In genomic region chr14:75445948-75446281, GRCm38 (mm10) we compare ENCODE assay signal across 10 mouse cellular contexts. TPM values are rescaled to one million over a fixed set of nuclear protein-coding genes. Genes with fewer than 3 reads are reported as not detected.
DNase-seq lines count a peak whose midpoint lies in the region; ATAC-seq lines count a peak whose summit lies in the region.
"Had no signal": no experiment of that assay in that cellular context is flagged by ENCODE, and none has a peak within 500 bp of the region (broad histone marks: within the 10 kb centered on the region; RNA-seq: fewer than 3 reads in every experiment).

No protein-coding gene starts in this region.

- peak overlapping the region; percentile 23; the same call in 1 of the 2 replicates for H3K9ac ChIP-seq in kidney, embryonic 15.5 days
- H3K9ac ChIP-seq in embryonic facial prominence, embryonic 13.5 days, result peak overlapping the region; percentile 58
- H3K9ac ChIP-seq in intestine, embryonic 15.5 days, result 0 out of 2 replicates have a peak overlapping the region, but pooled peaks have one; percentile 1
- H3K9ac ChIP-seq in midbrain, embryonic 16.5 days (ENCODE audit: low read depth, low read length), result peak overlapping the region; percentile 55

- WGBS in kidney, embryonic 15.5 days, result 41% methylated on average over 6 of the region's 6 CpGs
- WGBS in embryonic facial prominence, embryonic 13.5 days, result 29% methylated on average over 6 of the region's 6 CpGs
- WGBS in intestine, embryonic 15.5 days, result 31% methylated on average over 6 of the region's 6 CpGs
- WGBS in midbrain, embryonic 16.5 days, result 30% methylated on average over 6 of the region's 6 CpGs

- H3K9me3 ChIP-seq in kidney, embryonic 15.5 days (replicated peaks), result no peaks in the 10 kb centered on the region
- no peaks in the 10 kb centered on the region for H3K9me3 ChIP-seq in embryonic facial prominence, embryonic 13.5 days
- no peaks in the 10 kb centered on the region for H3K9me3 ChIP-seq in intestine, embryonic 15.5 days
- no peaks in the 10 kb centered on the region for H3K9me3 ChIP-seq in midbrain, embryonic 16.5 days (replicated peaks; ENCODE audit: control insufficient read depth, low read length, poor library complexity, severe bottlenecking)

- H3K4me1 ChIP-seq in kidney, embryonic 15.5 days, result peaks cover 16% of the 10 kb centered on the region
- H3K4me1 ChIP-seq in embryonic facial prominence, embryonic 13.5 days, result peaks cover 14% of the 10 kb centered on the region
- H3K4me1 ChIP-seq in intestine, embryonic 15.5 days (replicated peaks), result 0 out of 2 replicates have a peak, but pooled peaks cover 3% of the 10 kb centered on the region
- peaks cover 16% of the 10 kb centered on the region for H3K4me1 ChIP-seq in midbrain, embryonic 16.5 days (ENCODE audit: control insufficient read depth, insufficient read depth, low read length)

- DNase-seq in kidney, adult 11 months, result no peak
- DNase-seq in layer of hippocampus, adult 8-10 months (ENCODE audit: low spot score in 2 of 2), result no peak
- DNase-seq in lung, postnatal 36 days, result no peak
- DNase-seq in spleen, postnatal 4 days (ENCODE audit: low spot score in 2 of 2), result no peak

- H3K27me3 ChIP-seq in kidney, embryonic 15.5 days, result no peaks in the 10 kb centered on the region
- H3K27me3 ChIP-seq in embryonic facial prominence, embryonic 13.5 days, result no peaks in the 10 kb centered on the region
- no peaks in the 10 kb centered on the region for H3K27me3 ChIP-seq in intestine, embryonic 15.5 days (replicated peaks)
- H3K27me3 ChIP-seq in midbrain, embryonic 16.5 days (ENCODE audit: control insufficient read depth, insufficient read depth, low read depth, low read length), result no peaks in the 10 kb centered on the region

- peak overlapping the region; percentile 34 for H3K4me3 ChIP-seq in kidney, embryonic 15.5 days (replicated peaks)
- H3K4me3 ChIP-seq in embryonic facial prominence, embryonic 13.5 days, result peak overlapping the region; percentile 38
- H3K4me3 ChIP-seq in intestine, embryonic 15.5 days (replicated peaks), result peak overlapping the region; percentile 26
- peak overlapping the region; percentile 36 for H3K4me3 ChIP-seq in midbrain, embryonic 16.5 days (ENCODE audit: low read depth, low read length)
- H3K4me3 ChIP-seq: erythroblast, embryonic 14.5 days had no signal

- ATAC-seq in kidney, embryonic 15.5 days (replicated peaks; ENCODE audit: low FRiP score), result no peak
- no peak for ATAC-seq in embryonic facial prominence, embryonic 13.5 days (ENCODE audit: insufficient number of reproducible peaks, insufficient read depth, low FRiP score, low TSS enrichment, low read depth)
- peak; percentile 31; the same call in 1 of the 2 replicates for ATAC-seq in intestine, embryonic 15.5 days
- peak; percentile 59; the same call in 1 of the 2 replicates for ATAC-seq in midbrain, embryonic 16.5 days

- H3K27ac ChIP-seq in kidney, embryonic 15.5 days, result peak overlapping the region; percentile 51; the same call in 1 of the 2 replicates
- no peak overlapping the region for H3K27ac ChIP-seq in embryonic facial prominence, embryonic 13.5 days
- no peak overlapping the region for H3K27ac ChIP-seq in intestine, embryonic 15.5 days
- H3K27ac ChIP-seq in midbrain, embryonic 16.5 days (ENCODE audit: low read length), result peak overlapping the region; percentile 72

- no peaks in the 10 kb centered on the region for H3K36me3 ChIP-seq in kidney, embryonic 15.5 days
- no peaks in the 10 kb centered on the region for H3K36me3 ChIP-seq in embryonic facial prominence, embryonic 13.5 days
- no peaks in the 10 kb centered on the region for H3K36me3 ChIP-seq in intestine, embryonic 15.5 days
- no peaks in the 10 kb centered on the region for H3K36me3 ChIP-seq in midbrain, embryonic 16.5 days (ENCODE audit: control insufficient read depth, insufficient read depth, low read length)

- peak overlapping the region; percentile 60 for H3K4me2 ChIP-seq in kidney, embryonic 15.5 days
- peak overlapping the region; percentile 66 for H3K4me2 ChIP-seq in embryonic facial prominence, embryonic 13.5 days
- H3K4me2 ChIP-seq in intestine, embryonic 15.5 days (replicated peaks), result peak overlapping the region; percentile 67
- H3K4me2 ChIP-seq in midbrain, embryonic 16.5 days (ENCODE audit: low read length), result peak overlapping the region; percentile 73

RNA-seq across cellular contexts. Expression of gene Siah3, which starts 9.9 kb away (rescaled TPM):
- polyA plus RNA-seq in kidney, embryonic 15.5 days (2015; fragmentation: Nextera tagmentation; extraction: Ambion mirVana), result 0.14 and 0.19 TPM in 2 replicates
- polyA plus RNA-seq in embryonic facial prominence, embryonic 13.5 days (2015; fragmentation: Nextera tagmentation; extraction: Ambion mirVana), result 0.35 and 0.37 TPM in 2 replicates
- 0.06 and 0.24 TPM in 2 replicates for polyA plus RNA-seq in intestine, embryonic 15.5 days (2015; fragmentation: Nextera tagmentation; extraction: Ambion mirVana)
- 2.7 and 3.0 TPM in 2 replicates for polyA plus RNA-seq in midbrain, embryonic 16.5 days (2015; fragmentation: Nextera tagmentation; extraction: Ambion mirVana)
- total RNA-seq in layer of hippocampus, adult 8-10 months (2022), result 1 to 10 TPM; 6.9 to 8.0 (median 7.8) TPM
- total RNA-seq: ES-E14 had no signal

Comparison
In these comparisons a context has a peak if more than half of its experiments do, and no peak if none do; other contexts are left out.
1. ATAC-seq: peak in intestine, embryonic 15.5 days (single experiment) and midbrain, embryonic 16.5 days (single experiment); none in kidney, embryonic 15.5 days (single experiment) and embryonic facial prominence, embryonic 13.5 days (single experiment).
2. H3K27ac ChIP-seq: peak in kidney, embryonic 15.5 days (single experiment) and midbrain, embryonic 16.5 days (single experiment); none in embryonic facial prominence, embryonic 13.5 days (single experiment) and intestine, embryonic 15.5 days (single experiment).
3. H3K9ac ChIP-seq: peak in every context shown above with its lines; median percentile 58 in embryonic facial prominence, embryonic 13.5 days; 55 in midbrain, embryonic 16.5 days; 23 in kidney, embryonic 15.5 days; 1 in intestine, embryonic 15.5 days.
4. Peak in every context shown above with its lines, with median percentiles within 50 percentile points of each other: H3K4me2 ChIP-seq and H3K4me3 ChIP-seq.